Mouse (Mus musculus): ENCODE results near the gene Adgrv1.

DNA sequence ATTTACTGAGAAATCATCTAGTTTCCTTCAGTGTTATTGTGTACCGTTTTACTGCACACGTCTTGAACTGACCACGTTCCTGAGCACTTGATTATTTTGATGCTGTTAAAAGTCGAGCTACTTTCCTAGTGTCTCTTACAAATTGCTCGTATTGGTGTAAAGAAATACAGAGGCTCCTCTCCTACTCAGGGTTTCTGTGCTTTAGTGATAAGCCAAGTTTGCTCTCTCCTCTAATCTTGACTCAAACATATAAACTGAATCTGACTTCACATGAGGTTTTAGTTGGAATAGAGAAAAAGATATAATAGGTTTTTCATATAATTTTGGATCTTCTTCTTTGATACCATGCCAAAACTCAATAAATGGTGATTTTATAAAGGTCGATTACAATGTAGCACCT, 13.4 kb upstream of the Adgrv1 start:
- TF ChIP-seq POLR2A (IDR thresholded peaks at IDR 0.05; ENCODE audit: insufficient read depth, low read length): no peak
- no peak for TF ChIP-seq CTCF (IDR thresholded peaks at IDR 0.05; ENCODE audit: low read depth, low read length)
- no peak for TF ChIP-seq EP300 (IDR thresholded peaks at IDR 0.05; ENCODE audit: insufficient read depth, low read depth, low read length)

Measured in ES-Bruce4 (cell line).